Mouse (Mus musculus): Measurements from ENCODE around the gene Meiob.

The Meiob gene

DNA sequence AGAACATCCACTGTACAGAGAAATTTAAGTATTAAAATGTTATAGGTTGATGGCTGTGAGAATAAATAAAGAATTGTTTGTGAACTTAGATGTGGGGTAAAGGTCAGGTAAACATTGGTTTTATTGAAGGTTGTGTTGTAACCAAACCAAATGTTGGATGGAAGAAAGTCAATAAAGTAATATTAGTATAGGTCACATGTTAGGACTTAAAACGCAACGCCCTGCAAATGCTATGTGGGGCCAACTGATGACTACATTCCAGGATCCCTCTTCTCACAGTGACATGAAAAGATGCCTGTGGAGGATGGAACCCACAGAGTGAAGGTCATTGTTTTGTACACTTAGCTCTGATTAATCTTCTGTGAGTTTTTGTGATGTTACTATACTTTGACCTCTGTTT lies 15.4 kb downstream of the Meiob start:
- no peak for DNase-seq (ENCODE audit: low read depth in 1 of 2, low spot score in 2 of 2)

DNA sequence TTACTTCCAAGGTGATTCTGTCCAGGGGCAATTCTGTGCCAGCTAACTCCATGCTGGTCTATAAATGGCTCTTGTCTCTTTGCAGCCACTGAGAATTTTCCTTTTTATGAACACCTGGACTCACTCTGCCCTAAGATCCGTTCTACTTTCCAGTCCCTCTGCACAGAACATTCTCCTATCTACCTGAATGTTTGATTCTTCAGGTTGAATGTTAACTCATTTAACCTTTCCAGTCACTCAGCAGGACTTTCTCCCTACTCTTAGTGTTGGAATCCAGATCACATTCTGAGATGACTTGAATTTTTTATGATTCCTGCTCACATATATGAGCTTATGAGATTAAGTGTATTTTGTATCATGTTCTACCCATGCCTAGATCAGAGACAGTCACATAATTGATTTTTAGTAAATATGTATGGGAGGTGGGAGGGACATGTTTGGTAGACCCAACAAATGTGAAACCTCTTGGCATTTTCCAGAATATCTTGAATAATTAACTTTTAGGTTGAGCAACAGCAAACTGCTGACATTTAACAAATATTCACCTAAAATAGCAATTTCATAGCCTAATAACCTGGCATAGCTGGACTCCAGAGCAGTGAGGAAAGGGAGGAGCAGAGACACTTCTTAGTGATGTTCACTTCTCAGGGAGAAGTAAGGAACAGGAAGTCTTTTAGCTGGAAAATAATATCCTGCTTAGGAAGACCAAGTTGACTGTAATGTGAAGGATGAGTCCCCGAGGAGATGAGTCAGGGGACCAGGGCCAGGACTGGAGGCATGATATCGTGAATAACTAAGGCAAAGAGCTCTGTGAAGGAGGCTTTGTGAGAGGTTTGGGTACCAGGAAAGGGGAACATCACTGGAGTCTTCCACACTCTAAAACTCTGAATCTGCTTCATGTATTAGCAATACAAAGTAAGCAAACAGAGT lies 17.5 kb downstream of the Meiob start:
- DNase-seq (ENCODE audit: low read depth in 1 of 2, low spot score in 2 of 2), result no peak

GRCm38 (mm10) chr17:24839842-24840241 lies 35.8 kb downstream of the Meiob start, which contains the start of gene Hagh:
Gene Hagh, plus strand, starts transcription at chr17:24840143.
- no peak for DNase-seq (ENCODE audit: low read depth in 1 of 2, low spot score in 2 of 2)

- no peak for DNase-seq (ENCODE audit: low read depth in 1 of 2, low spot score in 2 of 2)
Measured at GRCm38 (mm10) chr17:24840341-24840740, 36.3 kb downstream of the Meiob start.

DNA sequence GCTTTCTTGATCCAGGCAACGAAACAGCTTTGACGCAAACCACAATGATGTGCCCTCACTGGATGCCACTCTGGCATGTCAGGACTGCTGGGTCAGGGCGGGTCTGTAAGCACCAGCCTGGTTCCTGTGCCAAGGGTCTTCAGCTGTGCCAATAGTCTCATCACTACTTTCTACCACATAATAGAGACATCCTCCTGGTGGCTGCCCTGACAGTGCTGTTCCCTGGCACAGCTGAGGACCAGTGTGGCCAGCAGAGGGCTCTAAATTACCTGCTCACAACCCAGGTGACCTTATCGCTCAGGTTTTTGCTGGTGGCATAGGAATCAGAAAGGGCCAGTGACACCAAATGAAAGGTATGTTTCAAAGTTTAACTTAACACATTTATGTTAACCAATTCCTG lies 37.0 kb downstream of the Meiob start:
- DNase-seq (ENCODE audit: low read depth in 1 of 2, low spot score in 2 of 2), result no peak

- no peak for DNase-seq (ENCODE audit: low read depth in 1 of 2, low spot score in 2 of 2)
Measured at GRCm38 (mm10) chr17:24842631-24843030, 38.5 kb downstream of the Meiob start.

DNA sequence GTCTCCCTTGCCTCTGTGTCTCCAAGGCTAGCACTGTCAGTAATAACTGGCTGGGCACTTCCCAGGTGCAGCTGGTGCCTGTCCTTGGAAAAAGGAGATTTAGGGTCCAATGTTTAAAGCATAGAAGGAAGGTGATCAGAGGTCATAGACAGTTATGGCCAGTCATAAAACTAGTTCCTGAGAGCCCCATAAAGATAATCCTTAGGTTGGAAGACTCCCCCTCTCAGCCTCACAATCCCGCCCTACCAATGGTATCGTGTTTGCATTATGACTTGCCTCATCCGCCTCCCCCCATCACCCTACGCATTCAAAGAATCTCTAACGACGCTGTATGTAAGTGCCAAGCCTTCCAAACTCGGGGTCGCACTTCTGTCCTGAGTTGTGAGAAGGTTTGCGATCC lies 40.4 kb downstream of the Meiob start:
- no peak for DNase-seq (ENCODE audit: low read depth in 1 of 2, low spot score in 2 of 2)

- DNase-seq (ENCODE audit: low read depth in 1 of 2, low spot score in 2 of 2), result no peak
Measured at GRCm38 (mm10) chr17:24847386-24847785, 43.3 kb downstream of the Meiob start.

DNA sequence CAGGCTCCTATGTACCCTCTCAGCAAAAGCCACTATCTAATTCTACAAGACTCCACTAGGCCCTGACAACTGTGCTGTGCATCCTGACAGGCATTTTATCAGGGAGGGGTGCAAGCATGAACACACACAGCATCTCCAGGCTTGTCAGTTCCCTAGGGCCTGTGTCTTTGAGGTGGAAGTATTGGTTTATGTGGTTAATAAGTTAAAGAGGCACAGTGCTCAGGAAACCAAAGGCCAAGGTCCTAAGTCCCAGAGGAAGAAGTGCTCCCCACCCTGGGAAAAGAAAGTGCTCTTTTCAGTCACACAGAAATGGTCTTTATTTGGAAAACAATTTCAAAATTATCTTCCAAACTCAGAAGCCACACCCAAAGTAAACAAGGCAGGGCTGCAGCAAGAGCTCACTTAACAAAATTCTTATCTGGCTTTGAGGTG lies 44.5 kb downstream of the Meiob start:
- no peak for DNase-seq (ENCODE audit: low read depth in 1 of 2, low spot score in 2 of 2)

- DNase-seq (ENCODE audit: low read depth in 1 of 2, low spot score in 2 of 2), result no peak
Measured at GRCm38 (mm10) chr17:24849733-24850064, 45.6 kb downstream of the Meiob start.

DNA sequence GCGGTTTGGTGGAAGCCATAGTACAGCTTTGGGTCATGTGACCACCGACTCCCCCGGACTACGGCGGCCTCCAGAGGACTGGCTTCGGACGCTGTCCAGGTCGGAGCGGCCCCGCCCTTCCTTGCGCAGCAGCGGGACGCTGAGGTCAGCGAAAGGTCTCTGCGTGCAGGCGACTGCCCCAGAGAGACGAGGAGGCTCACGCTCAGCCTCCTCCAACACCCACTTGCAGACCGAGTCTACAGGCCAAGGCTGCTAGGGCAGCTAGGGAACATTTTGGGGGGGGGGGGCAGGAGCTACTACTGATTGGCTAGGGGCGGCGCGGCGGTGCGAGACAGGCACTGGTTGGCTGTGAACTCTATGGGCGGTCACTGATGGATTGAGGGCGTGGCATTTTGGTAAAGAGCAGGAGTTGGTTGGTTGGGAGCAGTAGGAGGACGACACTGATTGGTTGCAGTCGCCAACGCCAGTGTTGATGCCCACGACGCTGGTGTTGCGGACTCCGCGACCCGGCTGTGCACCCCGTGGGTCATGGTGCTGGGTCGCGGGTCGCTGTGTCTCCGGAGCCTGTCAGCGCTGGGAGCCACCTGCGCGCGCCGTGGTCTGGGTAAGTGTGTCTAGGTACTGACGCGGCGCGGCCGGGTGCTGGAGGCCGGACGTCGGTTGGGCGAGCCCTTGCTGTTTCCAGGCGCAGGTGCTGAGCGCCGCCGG lies 46.1 kb downstream of the Meiob start, which contains the start of gene Fahd1:
Gene Fahd1, minus strand, starts transcription at position 300 of the 708 bp plus-strand sequence.
- peak; percentile 86 to 88 for DNase-seq (ENCODE audit: low read depth in 1 of 2, low spot score in 2 of 2)

DNA sequence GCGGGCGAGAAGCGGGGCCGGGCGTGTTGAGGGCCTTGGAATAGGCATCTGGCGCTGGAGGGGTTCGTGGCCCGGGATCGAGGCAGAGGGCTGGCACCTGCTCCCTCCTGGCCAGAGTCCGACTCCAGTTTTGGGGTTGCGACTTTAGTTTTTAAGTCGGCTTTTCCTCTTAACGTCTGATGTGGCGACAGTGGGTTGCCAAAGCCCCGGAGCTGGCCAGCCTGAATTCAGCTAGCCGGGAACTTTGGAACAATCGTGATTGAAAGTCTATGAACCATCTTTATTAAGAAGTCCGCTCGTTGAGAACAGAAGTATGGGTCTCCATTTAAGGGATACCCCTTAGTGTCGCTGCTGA lies 46.7 kb downstream of the Meiob start:
- no peak for DNase-seq (ENCODE audit: low read depth in 1 of 2, low spot score in 2 of 2)

- DNase-seq (ENCODE audit: low read depth in 1 of 2, low spot score in 2 of 2), result peak in 1 of 2 experiments; percentile 18
Measured at GRCm38 (mm10) chr17:24851381-24852125, 47.5 kb downstream of the Meiob start.

- no peak for DNase-seq (ENCODE audit: low read depth in 1 of 2, low spot score in 2 of 2)
Measured at GRCm38 (mm10) chr17:24855838-24856464, 51.9 kb downstream of the Meiob start.

GRCm38 (mm10) chr17:24856589-24856988 lies 52.5 kb downstream of the Meiob start:
- DNase-seq (ENCODE audit: low read depth in 1 of 2, low spot score in 2 of 2), result no peak

GRCm38 (mm10) chr17:24857831-24858470 lies 53.9 kb downstream of the Meiob start:
- DNase-seq (ENCODE audit: low read depth in 1 of 2, low spot score in 2 of 2), result no peak

DNA sequence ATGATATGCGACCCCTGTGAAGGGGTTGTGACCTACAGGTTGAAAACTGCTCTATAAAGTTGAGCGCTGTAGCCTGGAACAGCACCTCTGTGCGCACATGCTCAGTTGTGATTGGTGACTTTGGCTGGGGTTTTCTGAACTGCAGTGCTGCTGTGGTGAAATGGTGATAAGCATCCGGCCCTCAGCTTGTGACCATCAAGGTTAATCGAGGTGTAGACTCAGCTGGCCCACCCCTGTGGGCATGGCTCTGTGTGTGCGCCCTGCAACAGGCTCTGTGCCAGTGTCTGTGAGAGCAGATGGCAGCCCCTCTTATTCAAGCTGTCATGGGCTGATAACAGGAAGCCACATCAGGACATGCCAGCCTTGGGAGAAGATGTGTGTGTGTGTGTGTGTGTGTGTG lies 54.9 kb downstream of the Meiob start:
- no peak for DNase-seq (ENCODE audit: low read depth in 1 of 2, low spot score in 2 of 2)

- DNase-seq (ENCODE audit: low read depth in 1 of 2, low spot score in 2 of 2), result no peak
Measured at GRCm38 (mm10) chr17:24860076-24860475, 56.0 kb downstream of the Meiob start.

- no peak for DNase-seq (ENCODE audit: low read depth in 1 of 2, low spot score in 2 of 2)
Measured at GRCm38 (mm10) chr17:24861785-24862184, 57.7 kb downstream of the Meiob start.

- DNase-seq (ENCODE audit: low read depth in 1 of 2, low spot score in 2 of 2), result no peak
Measured at GRCm38 (mm10) chr17:24865776-24866175, 61.7 kb downstream of the Meiob start, which contains the start of gene Igfals. Gene Igfals, plus strand, starts transcription at chr17:24865997.

DNA sequence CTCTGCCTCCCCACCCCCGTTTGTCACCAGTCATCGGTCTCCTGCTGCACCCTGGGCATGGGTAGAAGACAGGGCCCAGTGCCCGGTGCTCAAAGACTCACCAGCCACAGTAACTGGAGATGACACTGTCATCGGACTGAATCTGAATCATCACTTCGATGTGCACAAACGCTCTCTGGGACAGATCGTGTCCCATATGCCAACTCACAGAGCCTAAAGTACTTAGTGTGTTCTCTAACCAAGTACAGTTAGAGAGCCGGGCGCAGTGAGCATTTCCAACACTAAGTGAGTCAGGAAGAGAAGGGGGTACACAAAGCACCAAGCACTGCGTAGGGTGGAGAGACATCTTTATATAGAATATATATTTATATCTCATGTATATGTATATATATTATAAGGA lies 63.8 kb downstream of the Meiob start:
- DNase-seq (ENCODE audit: low read depth in 1 of 2, low spot score in 2 of 2), result no peak
